Mouse (Mus musculus) brown adipose tissue, adult 24 weeks (tissue): ENCODE data around the gene Efcab9. TPM values are rescaled to one million over a fixed set of nuclear protein-coding genes. Genes with fewer than 3 reads are reported as not detected.
"Not testable (repeated sequence)": the region's sequence is repeated elsewhere in the genome, so short reads cannot be mapped to it uniquely, and the experiment has no call there.

ENCODE experiments used
- H3K27ac ChIP-seq: fragments of 200-500 bp; replicated peaks from 2 replicates; pipeline ENCODE4 v1.5.1; 2012; ENCODE audit warnings: low read depth, mild to moderate bottlenecking, low read length
- H3K4me1 ChIP-seq: fragments of 200-500 bp; 2 replicates; pipeline ENCODE4 v1.6.1; 2012; ENCODE audit warnings: low read length, mixed read lengths; ENCODE audit not compliant: control insufficient read depth, insufficient read depth, insufficient read length
- H3K4me3 ChIP-seq: fragments of 200-500 bp; 2 replicates; pipeline ENCODE4 v1.5.1; 2012; ENCODE audit warnings: low read depth, mild to moderate bottlenecking, low read length, moderate library complexity; ENCODE audit not compliant: insufficient read depth
- polyA plus RNA-seq: library from polyadenylated mRNA; stranded (reverse); fragments of >200 nt; gene quantifications from 2 replicates; pipeline ENCODE4 v1.2.4, GENCODE M21; 2012; ENCODE audit not compliant: missing spikeins, insufficient read depth, insufficient read length

Gene Efcab9
- polyA plus RNA-seq, 1 experiment = not detected

DNA sequence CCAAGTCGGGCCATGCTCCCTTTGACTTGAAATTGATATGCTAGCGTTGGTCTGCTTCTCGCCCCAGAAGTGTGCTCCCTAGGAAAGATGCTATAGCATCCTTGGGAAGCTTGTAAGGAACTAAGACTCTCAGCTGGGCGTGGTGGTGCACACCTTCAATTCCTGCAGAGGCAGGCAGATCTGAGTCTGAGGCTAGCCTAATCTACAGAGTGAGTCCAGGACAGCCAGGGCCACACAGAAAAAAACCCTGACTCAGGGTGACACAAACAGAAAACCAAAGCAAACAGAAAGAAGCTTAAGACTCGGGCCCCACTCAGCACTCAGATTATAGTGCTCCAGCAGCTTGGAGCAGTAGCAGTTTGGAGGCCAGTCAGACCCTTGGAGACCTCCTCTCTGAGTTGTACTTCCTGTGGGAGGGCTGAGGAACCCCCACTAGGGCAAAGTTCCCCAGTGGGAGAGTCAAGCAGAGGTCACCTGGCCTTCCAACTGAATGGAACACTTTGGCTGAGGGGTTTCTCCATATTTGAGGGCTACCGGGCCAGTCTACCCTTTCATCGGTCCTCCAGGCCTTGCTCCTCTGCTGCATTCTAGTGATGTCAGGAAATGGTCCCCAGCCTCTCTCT is 2.7 kb upstream of the Efcab9 start:
- H3K27ac ChIP-seq = peak overlapping the region; percentile 42

DNA sequence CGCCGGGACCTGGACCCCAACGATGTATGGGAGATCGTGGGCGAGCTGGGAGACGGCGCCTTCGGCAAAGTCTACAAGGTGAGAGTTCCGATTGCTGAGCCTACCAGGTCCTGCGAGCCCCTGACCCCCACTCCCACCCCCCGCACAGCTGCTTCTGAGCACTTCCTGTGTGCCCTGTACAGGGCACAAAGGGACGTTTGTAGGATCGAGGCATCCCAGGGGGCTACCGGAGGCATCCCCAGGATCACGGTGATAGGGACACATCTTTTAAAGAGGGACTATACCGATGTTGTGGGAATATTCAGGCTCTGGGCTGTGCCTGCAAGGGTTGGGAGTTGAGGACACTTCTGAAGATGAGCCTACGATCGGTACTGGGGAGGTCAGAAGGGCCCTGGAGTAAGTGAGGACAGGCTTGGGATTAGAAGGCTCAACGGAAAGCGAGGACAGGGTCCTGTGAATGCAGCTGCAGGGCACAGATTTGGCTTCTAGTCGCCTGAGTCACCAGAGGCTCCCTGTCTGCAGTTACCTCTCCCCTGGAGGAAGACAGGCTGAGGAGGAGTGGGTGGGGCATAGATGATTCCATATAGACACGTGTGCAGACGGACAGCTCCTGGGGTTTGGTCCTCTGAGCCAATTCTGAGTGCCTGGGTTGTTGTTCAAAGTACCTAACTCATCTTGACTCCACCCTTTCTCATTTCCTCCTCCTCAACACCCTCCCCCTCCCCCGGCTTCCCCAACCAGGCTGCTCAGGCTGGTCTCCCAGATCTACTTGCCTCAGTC is 1.8 kb upstream of the Efcab9 start:
- peak overlapping the region; percentile 79 for H3K27ac ChIP-seq
- peaks cover 25% of the 10 kb centered on the region for H3K4me1 ChIP-seq
- H3K4me3 ChIP-seq = peak overlapping the region; percentile 75

More for the DNA sequence above, 2.7 kb upstream of the Efcab9 start:
- H3K4me1 ChIP-seq = peaks cover 32% of the 10 kb centered on the region
- H3K4me3 ChIP-seq = peak overlapping the region; percentile 75

DNA sequence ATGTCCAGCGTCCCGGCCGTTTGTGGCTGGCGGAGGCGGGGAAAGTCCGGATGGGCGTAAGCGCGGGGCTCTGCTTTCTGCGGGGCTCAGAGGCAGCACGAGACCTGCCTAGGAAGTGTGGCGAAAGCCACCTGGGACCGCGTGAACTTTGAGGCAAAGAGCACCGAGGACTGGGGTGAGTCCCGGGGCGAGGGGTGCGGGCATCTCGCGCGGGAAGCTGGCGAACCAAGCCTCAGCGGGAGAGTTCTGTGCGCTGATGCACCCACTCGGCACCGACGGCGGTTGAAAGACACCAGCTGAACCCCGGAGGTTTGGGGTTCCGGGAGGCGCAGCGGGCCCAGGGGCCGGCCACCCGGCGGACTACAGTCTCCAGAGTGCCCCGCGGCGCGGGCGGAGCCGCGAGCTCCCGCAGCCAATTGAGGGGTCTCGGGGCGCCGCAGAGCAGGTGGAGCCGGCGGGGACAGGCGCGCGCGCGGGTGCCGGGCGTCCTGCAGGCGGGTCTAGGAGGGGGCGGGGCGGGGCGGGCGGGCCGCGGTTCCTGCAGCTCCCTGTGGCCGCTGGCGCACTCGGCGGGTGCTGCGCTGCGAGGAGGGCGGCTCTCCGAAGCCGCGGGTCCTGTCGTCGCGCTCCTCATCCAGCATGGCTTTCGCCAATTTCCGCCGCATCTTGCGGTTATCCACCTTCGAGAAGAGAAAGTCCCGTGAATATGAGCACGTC is 1.0 kb upstream of the Efcab9 start, which contains the start of gene Stk10:
TSS of gene Stk10 (plus strand) at position 541 of the 717 bp plus-strand sequence.
- Histone ChIP-seq H3K27ac (peak within 1 kb of the TSS; percentile 79), H3K4me1 (peaks cover 17% of the 10 kb centered on the region), H3K4me3 (peak within 1 kb of the TSS; percentile 99)

DNA sequence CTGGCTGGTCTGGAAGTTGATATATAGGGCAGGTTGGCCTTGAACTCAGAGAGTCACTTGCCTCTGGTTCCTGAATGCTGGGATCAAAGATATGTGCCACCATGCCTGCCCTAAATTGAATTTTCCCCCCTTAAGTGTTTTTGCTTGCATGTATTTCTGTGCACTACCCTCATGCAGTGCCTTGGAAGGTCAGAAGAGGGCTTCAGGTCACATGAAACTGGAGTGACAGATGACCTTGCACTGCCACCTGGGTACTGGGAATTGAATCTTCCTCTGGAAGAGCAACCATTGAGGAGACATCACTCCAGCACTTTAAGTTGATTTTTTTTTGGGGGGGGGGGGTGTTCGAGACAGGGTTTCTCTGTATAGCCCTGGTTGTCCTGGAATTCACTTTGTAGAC is 1.7 kb downstream of the Efcab9 start:
- Histone ChIP-seq H3K4me3 (no peak overlapping the region), H3K4me1 (peaks cover 4% of the 10 kb centered on the region; the same call in 1 of the 2 replicates), H3K27ac (no peak overlapping the region)

DNA sequence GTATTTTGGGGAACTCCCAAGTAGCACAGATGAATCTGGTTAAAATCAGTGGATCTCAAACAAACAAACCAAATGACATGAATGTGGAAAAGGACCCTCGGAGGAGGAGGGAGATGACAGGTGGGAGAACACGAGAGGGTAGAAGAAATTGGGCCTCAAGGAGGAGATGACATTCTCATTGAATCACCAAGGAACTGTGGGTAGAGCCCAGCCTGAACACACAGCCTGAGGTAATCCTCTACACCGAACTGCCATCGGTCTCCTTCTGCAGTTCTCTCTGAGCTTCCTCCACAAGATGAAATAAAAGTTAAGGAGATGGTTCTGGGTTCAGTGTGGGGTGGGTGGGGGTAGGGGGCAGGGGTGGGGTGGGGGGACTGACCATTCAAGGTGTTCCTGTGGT is 4.9 kb downstream of the Efcab9 start:
- H3K4me3 ChIP-seq = no peak overlapping the region
- no peaks in the 10 kb centered on the region for H3K4me1 ChIP-seq
- H3K27ac ChIP-seq = no peak overlapping the region

DNA sequence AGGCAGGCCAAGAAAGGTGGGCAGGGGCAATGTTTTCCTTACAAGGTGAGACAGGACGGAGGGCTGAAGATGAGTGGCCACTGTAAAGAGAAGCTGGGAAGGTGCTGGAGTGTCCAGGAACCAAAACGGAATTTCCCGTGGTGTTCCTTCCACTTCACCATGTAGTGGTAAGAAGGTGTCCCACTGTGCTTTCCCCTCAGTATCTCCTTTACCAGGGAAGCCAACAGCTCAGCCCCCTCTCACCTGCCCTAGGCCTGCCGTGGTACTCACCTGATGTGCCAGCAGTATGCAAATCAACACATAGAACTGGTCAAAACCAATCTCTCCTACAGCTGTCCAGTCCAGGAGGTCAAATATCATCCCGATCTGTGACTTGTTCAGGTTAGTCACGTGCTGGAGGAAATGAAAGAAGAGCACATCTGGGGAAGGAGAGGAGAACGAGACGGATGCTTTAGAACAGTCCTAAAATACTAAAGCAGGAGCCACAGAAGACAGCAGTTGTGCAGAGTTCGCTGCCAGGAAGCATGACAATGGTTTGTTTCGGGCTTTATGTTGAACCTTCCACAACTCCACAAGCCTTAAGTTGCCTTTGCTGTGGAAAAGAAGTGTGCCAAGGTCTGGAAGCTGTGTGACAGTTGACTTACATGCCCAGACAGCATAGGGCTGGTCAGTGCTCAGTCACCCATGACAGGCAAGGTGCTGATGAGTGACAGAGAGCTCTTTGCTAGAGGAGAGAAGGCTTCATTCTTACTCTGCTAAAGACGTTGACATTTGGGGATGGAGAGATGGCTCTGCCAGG is 7.6 kb downstream of the Efcab9 start:
- no peaks in the 10 kb centered on the region for H3K4me1 ChIP-seq
- H3K4me3 ChIP-seq = no peak overlapping the region
- no peak overlapping the region for H3K27ac ChIP-seq

DNA sequence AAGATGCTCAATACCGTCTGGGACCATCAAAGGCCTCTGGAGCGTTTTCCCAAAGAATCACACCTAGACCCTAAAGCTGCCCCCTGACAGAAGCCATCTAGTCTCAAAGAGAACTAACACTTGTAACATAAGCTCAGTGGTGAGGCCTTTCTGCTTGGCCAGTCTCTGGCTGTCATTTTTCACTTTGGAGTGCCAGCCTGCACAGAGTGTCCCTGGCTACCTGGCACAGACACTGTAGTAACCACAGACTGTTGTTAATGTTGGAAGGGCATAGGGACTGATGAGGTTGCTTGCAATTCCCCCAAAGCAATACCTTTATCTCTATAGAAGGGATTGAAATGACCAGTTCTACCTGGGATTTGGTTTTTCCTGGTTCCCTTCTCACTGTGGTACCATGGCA is 10.6 kb downstream of the Efcab9 start:
- Histone ChIP-seq H3K4me1 (no peaks in the 10 kb centered on the region), H3K27ac (no peak overlapping the region), H3K4me3 (no peak overlapping the region)

DNA sequence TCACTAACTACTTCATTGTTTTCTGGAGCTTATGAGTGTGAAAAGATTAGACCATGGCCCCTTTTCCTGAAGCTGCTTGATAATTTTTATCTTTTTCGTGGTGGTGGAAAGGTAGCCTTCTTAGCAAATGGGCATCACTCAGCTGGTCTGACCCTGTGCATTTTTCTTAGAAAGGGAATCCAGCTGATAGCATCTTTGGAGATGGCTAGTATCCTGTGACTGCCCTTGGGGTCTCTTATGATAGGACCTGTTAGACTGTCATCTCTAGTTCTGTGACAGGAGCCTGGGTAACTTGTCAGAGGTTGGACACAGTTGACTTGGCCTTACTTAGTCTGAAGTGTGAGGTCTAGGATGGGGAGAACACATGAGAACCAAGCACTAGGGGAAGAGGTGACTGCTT is 12.5 kb downstream of the Efcab9 start:
- no peak overlapping the region for H3K27ac ChIP-seq
- H3K4me1 ChIP-seq = no peaks in the 10 kb centered on the region

DNA sequence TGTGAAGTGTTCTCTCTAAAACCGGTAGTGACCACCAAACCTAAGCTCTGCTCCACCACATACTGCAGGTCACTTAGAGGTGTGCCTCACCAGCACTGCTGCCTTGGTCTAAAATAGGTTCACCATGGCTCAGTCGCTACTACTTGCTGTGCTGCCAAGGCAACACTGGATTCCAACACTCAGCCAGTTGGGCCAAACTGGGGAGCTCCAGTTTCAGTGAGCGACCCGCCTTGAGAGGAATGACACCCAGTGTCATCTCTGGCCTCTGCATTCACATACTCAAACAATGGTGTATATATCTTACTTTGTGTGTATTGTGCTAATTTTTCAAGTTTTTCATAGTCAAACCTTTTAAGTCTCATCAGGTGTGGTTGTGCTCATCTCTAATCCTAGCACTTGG is 13.1 kb downstream of the Efcab9 start:
- Histone ChIP-seq H3K4me1 (no peaks in the 10 kb centered on the region), H3K27ac (no peak overlapping the region), H3K4me3 (no peak overlapping the region)

More for the DNA sequence above, 12.5 kb downstream of the Efcab9 start:
- H3K4me3 ChIP-seq = no peak overlapping the region

DNA sequence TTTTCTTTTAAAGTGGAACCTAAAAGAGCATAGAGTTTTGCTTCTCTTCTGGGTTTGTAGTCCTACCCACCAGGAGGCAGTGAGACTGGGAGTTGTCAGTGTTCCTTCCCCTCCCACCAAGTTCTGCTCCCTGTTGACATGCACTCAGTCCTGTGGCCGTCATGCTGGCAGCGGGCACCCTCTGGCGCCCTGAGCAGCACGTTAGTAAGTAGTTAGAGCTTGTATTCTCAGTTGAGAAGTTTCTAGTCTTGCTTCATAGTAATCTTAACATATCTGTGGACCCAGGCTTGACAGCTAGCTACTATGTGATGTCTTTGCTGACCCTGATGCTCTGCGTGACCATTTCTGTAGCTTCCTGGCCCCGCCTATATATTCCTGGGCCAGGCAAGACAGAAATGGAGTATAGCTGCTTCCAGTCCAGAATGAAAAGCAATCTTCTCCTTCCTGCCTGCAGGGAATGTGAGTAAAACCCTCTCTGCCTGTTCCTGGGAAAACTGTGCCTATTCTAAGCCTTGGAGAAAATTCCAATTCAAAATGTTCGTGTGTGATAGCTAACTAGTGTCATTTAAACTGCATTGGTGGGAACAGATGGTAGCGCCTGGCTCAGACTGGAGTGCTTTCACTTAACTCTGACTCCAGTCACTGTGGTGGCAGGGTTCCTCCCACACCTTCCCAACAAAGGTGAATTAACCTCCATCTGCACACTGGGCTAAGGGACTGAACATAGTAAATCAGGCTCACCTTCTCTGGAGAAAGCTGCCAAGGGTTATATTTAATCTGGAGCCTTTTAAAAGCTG is 14.8 kb downstream of the Efcab9 start:
- H3K4me1 ChIP-seq = no peaks in the 10 kb centered on the region
- H3K27ac ChIP-seq = no peak overlapping the region
- no peak overlapping the region for H3K4me3 ChIP-seq

DNA sequence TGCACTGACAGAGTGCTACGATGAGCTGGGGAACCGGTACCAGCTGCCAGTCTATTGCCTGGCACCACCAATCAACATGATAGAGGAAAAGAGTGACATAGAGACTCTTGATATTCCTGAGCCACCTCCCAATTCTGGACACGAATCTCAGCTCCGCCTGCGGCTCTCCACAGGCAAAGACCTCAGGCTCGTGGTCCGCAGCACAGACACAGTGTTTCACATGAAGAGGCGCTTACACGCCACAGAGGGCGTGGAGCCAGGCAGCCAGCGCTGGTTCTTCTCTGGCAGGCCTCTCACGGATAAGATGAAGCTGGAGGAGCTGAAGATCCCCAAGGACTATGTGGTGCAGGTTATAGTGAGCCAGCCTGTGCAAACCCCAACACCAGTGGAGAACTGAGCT is 15.8 kb downstream of the Efcab9 start:
- Histone ChIP-seq H3K4me1 (peaks cover 2% of the 10 kb centered on the region; the same call in 1 of the 2 replicates), H3K4me3 (no peak overlapping the region), H3K27ac (no peak overlapping the region)

DNA sequence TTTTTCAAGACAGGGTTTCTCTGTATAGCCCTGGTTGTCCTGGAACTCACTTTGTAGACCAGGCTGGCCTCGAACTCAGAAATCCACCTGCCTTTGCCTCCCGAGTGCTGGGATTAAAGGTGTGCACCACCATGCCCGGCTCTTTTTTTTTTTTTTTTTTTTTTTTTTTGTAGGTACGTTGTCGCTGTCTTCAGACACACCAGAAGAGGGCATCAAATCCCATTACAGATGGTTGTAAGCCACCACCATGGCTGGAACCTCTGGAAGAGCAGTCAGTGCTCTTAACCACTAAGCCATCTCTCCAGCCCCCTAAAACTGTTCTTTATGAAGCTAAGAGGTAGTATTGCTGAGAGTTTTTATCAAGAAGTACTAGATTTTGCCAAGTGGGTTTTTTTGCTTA is 17.0 kb downstream of the Efcab9 start:
- H3K4me1 ChIP-seq, H3K27ac ChIP-seq, H3K4me3 ChIP-seq: not testable (repeated sequence)

DNA sequence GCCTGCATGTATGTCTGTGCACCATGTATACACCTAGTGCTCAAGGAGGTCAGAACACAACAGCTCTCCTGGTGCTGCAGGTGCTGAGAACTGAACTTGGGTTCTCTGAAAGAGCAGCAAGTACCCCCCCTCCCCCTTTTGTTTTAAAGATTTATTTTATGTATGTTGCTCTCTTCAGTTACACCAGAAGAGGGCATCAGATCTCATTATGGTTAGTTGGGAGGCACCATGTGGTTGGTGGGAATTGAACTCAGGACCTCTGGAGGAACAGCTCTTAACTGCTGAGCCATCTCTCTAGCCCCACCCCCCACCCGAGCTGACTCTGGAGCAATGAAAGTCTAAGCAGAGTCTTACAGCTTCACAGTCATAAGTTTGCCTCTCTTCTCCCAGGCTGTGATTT is 21.0 kb downstream of the Efcab9 start:
- Histone ChIP-seq H3K27ac (no peak overlapping the region), H3K4me3 (no peak overlapping the region), H3K4me1 (peaks cover 2% of the 10 kb centered on the region; the same call in 1 of the 2 replicates)

DNA sequence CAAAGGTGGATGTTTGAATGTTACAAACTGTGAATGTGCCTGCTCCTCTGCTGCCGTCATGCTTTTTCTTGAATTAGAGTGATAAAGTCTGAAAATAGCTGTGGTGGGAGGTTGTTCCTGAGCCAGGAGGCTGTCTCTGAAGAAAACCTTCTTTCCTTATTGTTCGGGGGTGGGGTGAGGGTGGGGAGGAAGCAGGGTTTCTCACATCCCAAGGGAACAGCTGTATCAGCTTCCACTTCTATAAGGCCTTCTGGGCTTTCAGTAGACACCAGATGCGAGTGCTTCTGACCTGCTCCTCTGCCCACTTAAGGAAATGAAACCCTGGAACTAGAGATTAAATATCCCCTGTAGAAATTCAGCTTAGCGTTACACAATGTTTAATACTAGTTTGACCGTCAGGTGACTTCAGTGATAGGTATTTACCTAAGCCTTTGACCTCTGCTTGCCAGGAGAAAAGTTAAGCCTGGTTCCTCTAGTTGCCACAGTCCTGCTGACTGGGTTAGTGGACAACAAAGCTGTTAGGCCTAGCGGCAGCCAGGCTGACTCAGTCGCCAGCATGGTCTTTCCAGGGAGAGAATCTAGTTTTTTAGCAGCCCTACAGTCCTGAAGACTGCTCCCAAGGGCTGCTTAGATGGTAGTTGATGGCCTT is 26.7 kb downstream of the Efcab9 start:
- no peaks in the 10 kb centered on the region; the same call in 1 of the 2 replicates for H3K4me1 ChIP-seq
- no peak overlapping the region for H3K4me3 ChIP-seq
- no peak overlapping the region for H3K27ac ChIP-seq
